Mouse (Mus musculus): ENCODE data around the gene Pdgfc. TPM values are rescaled to one million over a fixed set of nuclear protein-coding genes. Genes with fewer than 3 reads are reported as not detected.

The Pdgfc gene
- 1.6 and 1.9 TPM in 2 replicates for polyA plus RNA-seq (2012; rRNA removed; ENCODE audit: low replicate concordance)

DNA sequence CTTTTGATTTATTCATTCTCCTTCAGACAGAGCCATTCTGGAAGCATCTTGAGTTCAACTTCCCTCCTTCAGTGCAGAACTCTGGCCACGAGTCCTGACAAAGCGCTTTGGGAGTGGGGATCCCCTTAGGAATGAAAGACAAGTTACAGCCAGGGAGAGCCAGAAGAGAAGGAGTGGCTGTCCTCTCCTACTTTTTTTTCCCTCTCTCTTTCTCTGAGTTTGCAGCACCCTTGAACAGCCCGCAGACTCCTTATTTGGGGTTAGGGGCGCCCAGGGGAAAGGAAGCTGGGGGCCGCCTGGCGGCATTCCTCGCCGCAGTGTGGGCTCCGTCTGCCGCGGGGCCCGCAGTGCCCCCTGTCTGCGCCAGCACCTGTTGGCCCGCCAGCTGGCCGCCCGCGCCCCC, at the start of gene Pdgfc:
Gene Pdgfc (plus strand): TSS at position 266 of the 403 bp plus-strand sequence.

Other genes starting within 250 kb of the Pdgfc start
- gene Gria2, start 233.6 kb upstream of the Pdgfc start, polyA plus RNA-seq (2012; rRNA removed; ENCODE audit: low replicate concordance), result 0.04 TPM in 1 of 2 replicates, not detected in the other
- gene Glrb, start 122.8 kb upstream of the Pdgfc start, polyA plus RNA-seq (2012; rRNA removed; ENCODE audit: low replicate concordance), result 0.04 and 0.06 TPM in 2 replicates